Mouse (Mus musculus) CD4-positive, CD25-positive, alpha-beta regulatory T cell, adult 2 months (primary cell): ENCODE results near the gene Cyp2w1.

ENCODE experiments used
- DNase-seq: peaks from one replicate; pipeline ENCODE4 v3.0.0-alpha.2; 2012; ENCODE audit warnings: low read depth, low spot score

The Cyp2w1 gene

GRCm38 (mm10) chr5:139403692-139404260 lies 51.4 kb downstream of the Cyp2w1 start:
- DNase-seq, result no peak

GRCm38 (mm10) chr5:139404801-139405401 lies 52.5 kb downstream of the Cyp2w1 start, which contains the start of gene C130050O18Rik:
C130050O18Rik (plus strand) TSS chr5:139405280.
- DNase-seq, result no peak

GRCm38 (mm10) chr5:139405478-139405877 lies 53.1 kb downstream of the Cyp2w1 start:
- DNase-seq, result no peak

GRCm38 (mm10) chr5:139405953-139406352 lies 53.5 kb downstream of the Cyp2w1 start:
- DNase-seq, result no peak
